Mouse (Mus musculus): ENCODE data around the gene Rbbp9. TPM values are rescaled to one million over a fixed set of nuclear protein-coding genes. Genes with fewer than 3 reads are reported as not detected.

Rbbp9 gene
- polyA plus RNA-seq, 1 experiment, result 0.95 TPM

GRCm38 (mm10) chr2:144519772-144520171 lies 30.9 kb downstream of the Rbbp9 start:
- Histone ChIP-seq H3K4me1 (peaks cover 4% of the 10 kb centered on the region; the same call in 1 of the 2 replicates), H3K4me3 (replicated peaks) (no peak overlapping the region), H3K27me3 (replicated peaks) (peaks cover 13% of the 10 kb centered on the region), H3K36me3 (replicated peaks; ENCODE audit: low read length) (no peaks in the 10 kb centered on the region), H3K9me3 (no peaks in the 10 kb centered on the region)
- TF ChIP-seq FLI1 (IDR thresholded peaks at IDR 0.05; ENCODE audit: low read length) (no peak), GATA1 (IDR thresholded peaks at IDR 0.05; ENCODE audit: borderline replicate concordance, low read length) (no peak)

GRCm38 (mm10) chr2:144514619-144515018 lies 36.0 kb downstream of the Rbbp9 start:
- no peaks in the 10 kb centered on the region for H3K9me3 ChIP-seq
- no peaks in the 10 kb centered on the region for H3K4me1 ChIP-seq
- H3K27me3 ChIP-seq (replicated peaks), result peaks cover 14% of the 10 kb centered on the region
- TF ChIP-seq FLI1 (IDR thresholded peaks at IDR 0.05; ENCODE audit: low read length) (no peak), GATA1 (IDR thresholded peaks at IDR 0.05; ENCODE audit: borderline replicate concordance, low read length) (no peak)
- H3K4me3 ChIP-seq (replicated peaks), result no peak overlapping the region
- H3K36me3 ChIP-seq (replicated peaks; ENCODE audit: low read length), result no peaks in the 10 kb centered on the region

- Histone ChIP-seq H3K36me3 (replicated peaks; ENCODE audit: low read length) (no peaks in the 10 kb centered on the region), H3K4me1 (no peaks in the 10 kb centered on the region), H3K9me3 (no peaks in the 10 kb centered on the region), H3K4me3 (replicated peaks) (no peak overlapping the region), H3K27me3 (replicated peaks) (peaks cover 11% of the 10 kb centered on the region)
- no peak for TF ChIP-seq GATA1 (IDR thresholded peaks at IDR 0.05; ENCODE audit: borderline replicate concordance, low read length)
- no peak for TF ChIP-seq FLI1 (IDR thresholded peaks at IDR 0.05; ENCODE audit: low read length)
Measured at GRCm38 (mm10) chr2:144502134-144502533, 48.5 kb downstream of the Rbbp9 start.

Other genes starting within 250 kb of the Rbbp9 start
- not detected in 2 replicates for gene Ovol2, start 218.7 kb downstream of the Rbbp9 start, polyA plus RNA-seq (2012; ENCODE audit: insufficient read depth, low replicate concordance)
- 2.8 and 5.0 TPM in 2 replicates for gene Kat14, start 181.9 kb downstream of the Rbbp9 start, polyA plus RNA-seq (2012; ENCODE audit: insufficient read depth, low replicate concordance)
- not detected in 2 replicates for gene Pet117, start 181.9 kb downstream of the Rbbp9 start, polyA plus RNA-seq (2012; ENCODE audit: insufficient read depth, low replicate concordance)
- gene Dzank1, start 23.5 kb downstream of the Rbbp9 start, polyA plus RNA-seq (2012; ENCODE audit: insufficient read depth, low replicate concordance), result 0.07 TPM in 1 of 2 replicates, not detected in the other
- gene Polr3f, start 23.2 kb downstream of the Rbbp9 start, polyA plus RNA-seq (2012; ENCODE audit: insufficient read depth, low replicate concordance), result 3.1 TPM in 1 of 2 replicates, not detected in the other
- 4.9 TPM in 1 of 2 replicates, not detected in the other for gene Sec23b, start 5.4 kb upstream of the Rbbp9 start, polyA plus RNA-seq (2012; ENCODE audit: insufficient read depth, low replicate concordance)
- 3.6 TPM in 1 of 2 replicates, not detected in the other for gene Smim26, start 43.2 kb upstream of the Rbbp9 start, polyA plus RNA-seq (2012; ENCODE audit: insufficient read depth, low replicate concordance)
- 10.9 and 23.5 TPM in 2 replicates for gene Dtd1, start 49.0 kb upstream of the Rbbp9 start, polyA plus RNA-seq (2012; ENCODE audit: insufficient read depth, low replicate concordance)

All from megakaryocyte, embryonic 14.5 days (primary cell).